Mouse (Mus musculus): ENCODE measurements around the gene Rgp1. TPM values are rescaled to one million over a fixed set of nuclear protein-coding genes. Genes with fewer than 3 reads are reported as not detected.

The Rgp1 gene
- total RNA-seq, 2 experiments from 2014 or later: 5.7 to 10.6 TPM

GRCm38 (mm10) chr4:43631956-43632920 is 53.7 kb downstream of the Rgp1 start:
- ATAC-seq (replicated peaks; ENCODE audit: low FRiP score, poor library complexity, severe bottlenecking): no peak

- no peak for ATAC-seq (replicated peaks; ENCODE audit: low FRiP score, poor library complexity, severe bottlenecking)
Measured at GRCm38 (mm10) chr4:43633296-43633695, 54.8 kb downstream of the Rgp1 start.

DNA sequence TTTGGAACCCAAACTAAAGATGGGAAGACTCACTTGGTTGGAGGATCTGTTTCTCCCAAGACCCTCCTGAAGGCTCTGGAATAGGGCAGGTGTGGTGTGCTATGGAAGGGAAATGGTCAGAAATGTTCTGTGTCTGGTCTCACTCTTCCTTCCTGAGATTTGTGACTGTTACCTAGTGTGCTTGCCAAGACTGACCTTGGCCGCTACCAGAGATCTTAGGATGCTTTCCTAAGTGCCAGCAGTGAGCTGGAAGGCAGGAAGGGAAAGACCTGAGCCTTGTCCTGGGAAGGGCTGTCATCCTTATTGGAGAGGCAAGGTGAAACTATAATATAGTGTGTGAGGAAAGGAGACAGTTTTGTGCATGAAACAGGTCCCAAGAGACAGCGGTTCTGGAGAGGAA is 55.2 kb downstream of the Rgp1 start:
- ATAC-seq (replicated peaks; ENCODE audit: low FRiP score, poor library complexity, severe bottlenecking): no peak

DNA sequence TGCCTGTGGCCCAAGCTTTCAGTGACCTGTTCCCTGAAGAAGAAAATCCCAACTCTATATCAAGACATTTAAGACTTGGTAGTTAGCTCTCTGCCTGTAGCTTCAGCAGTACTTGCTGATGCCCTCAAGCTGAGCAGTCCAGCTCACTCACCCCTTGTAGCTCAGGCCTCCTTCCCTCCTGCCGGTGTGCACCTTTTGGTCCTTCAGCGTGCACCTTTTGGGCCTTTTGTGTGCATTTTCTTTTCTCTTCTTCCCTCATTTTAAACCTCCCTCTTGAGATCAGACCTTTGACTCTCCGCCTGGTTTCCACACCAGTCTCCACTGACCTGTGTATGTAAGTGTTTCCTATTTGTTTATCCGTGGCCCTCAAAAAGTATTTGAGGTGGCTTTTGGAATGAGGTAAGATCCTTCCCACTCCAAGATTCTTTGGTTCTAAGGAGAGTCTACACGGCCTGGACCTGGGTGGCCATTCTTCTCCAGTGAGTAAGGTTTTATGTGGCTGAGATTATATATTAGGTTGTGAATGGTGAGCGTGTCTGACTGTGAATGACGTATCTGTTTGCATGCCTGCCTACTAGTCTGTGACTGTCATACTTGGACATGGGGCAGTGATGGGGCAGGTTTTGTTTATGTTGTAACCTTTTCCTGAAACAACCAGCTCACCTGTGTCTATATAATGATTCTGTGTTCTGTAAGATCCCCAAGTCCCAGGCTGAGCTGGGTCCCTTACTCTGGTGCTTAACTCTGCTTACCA is 56.3 kb downstream of the Rgp1 start:
- no peak for ATAC-seq (replicated peaks; ENCODE audit: low FRiP score, poor library complexity, severe bottlenecking)

DNA sequence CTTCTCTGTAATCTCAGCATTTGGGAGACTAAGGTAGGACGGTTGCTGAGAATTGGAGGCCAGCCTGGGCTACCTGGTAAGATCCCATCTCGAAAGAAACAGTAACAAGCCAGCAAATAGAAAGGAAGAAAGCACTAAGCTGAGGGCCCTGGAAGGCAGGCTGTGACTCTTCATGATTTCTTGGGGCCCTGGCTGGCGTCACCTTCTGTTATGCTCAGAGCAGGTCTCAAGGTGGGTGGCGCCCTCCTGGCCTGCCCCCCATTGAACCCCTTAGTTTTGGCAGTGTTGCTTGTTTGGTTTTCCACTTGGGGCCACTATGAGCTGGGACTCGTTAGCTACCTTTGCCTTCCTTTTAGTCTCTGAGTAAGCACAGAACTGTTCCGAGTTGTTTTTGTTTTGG is 58.2 kb downstream of the Rgp1 start:
- ATAC-seq (replicated peaks; ENCODE audit: low FRiP score, poor library complexity, severe bottlenecking): no peak

Other genes starting within 250 kb of the Rgp1 start
- gene Rusc2, start 196.7 kb upstream of the Rgp1 start, total RNA-seq (2015; ENCODE audit: low replicate concordance): 0.63 TPM in 1 of 2 replicates, not detected in the other
- 0.17 TPM in 1 of 2 replicates, not detected in the other for gene Rusc2, start 196.7 kb upstream of the Rgp1 start, total RNA-seq (2017; ENCODE audit: low replicate concordance)
- not detected in 2 replicates for gene Fam166b, start 149.6 kb upstream of the Rgp1 start, total RNA-seq (2015; ENCODE audit: low replicate concordance)
- gene Fam166b, start 149.6 kb upstream of the Rgp1 start, total RNA-seq (2017; ENCODE audit: low replicate concordance): not detected in 2 replicates
- 1.7 and 2.3 TPM in 2 replicates for gene Tesk1, start 136.8 kb upstream of the Rgp1 start, total RNA-seq (2015; ENCODE audit: low replicate concordance)
- 0.98 and 1.5 TPM in 2 replicates for gene Tesk1, start 136.8 kb upstream of the Rgp1 start, total RNA-seq (2017; ENCODE audit: low replicate concordance)
- 2.1 and 2.3 TPM in 2 replicates for gene Cd72, start 124.1 kb upstream of the Rgp1 start, total RNA-seq (2015; ENCODE audit: low replicate concordance)
- gene Cd72, start 124.1 kb upstream of the Rgp1 start, total RNA-seq (2017; ENCODE audit: low replicate concordance): 0.43 and 7.9 TPM in 2 replicates
- gene Sit1, start 95.0 kb upstream of the Rgp1 start, total RNA-seq (2015; ENCODE audit: low replicate concordance): not detected in 2 replicates
- gene Sit1, start 95.0 kb upstream of the Rgp1 start, total RNA-seq (2017; ENCODE audit: low replicate concordance): not detected in 2 replicates
- 4.6 and 17.1 TPM in 2 replicates for gene Ccdc107, start 85.8 kb upstream of the Rgp1 start, total RNA-seq (2015; ENCODE audit: low replicate concordance)
- 5.2 and 36.1 TPM in 2 replicates for gene Ccdc107, start 85.8 kb upstream of the Rgp1 start, total RNA-seq (2017; ENCODE audit: low replicate concordance)
- 22.4 and 40.9 TPM in 2 replicates for gene Arhgef39, start 79.0 kb upstream of the Rgp1 start, total RNA-seq (2015; ENCODE audit: low replicate concordance)
- 18.0 and 29.2 TPM in 2 replicates for gene Arhgef39, start 79.0 kb upstream of the Rgp1 start, total RNA-seq (2017; ENCODE audit: low replicate concordance)
- 0.63 TPM in 1 of 2 replicates, not detected in the other for gene Car9, start 71.7 kb upstream of the Rgp1 start, total RNA-seq (2015; ENCODE audit: low replicate concordance)
- 0.56 and 0.77 TPM in 2 replicates for gene Car9, start 71.7 kb upstream of the Rgp1 start, total RNA-seq (2017; ENCODE audit: low replicate concordance)
- not detected in 2 replicates for gene Tpm2, start 55.0 kb upstream of the Rgp1 start, total RNA-seq (2015; ENCODE audit: low replicate concordance)
- gene Tpm2, start 55.0 kb upstream of the Rgp1 start, total RNA-seq (2017; ENCODE audit: low replicate concordance): 3.3 and 4.9 TPM in 2 replicates
- gene Creb3, start 16.4 kb upstream of the Rgp1 start, total RNA-seq (2015; ENCODE audit: low replicate concordance): 1.7 and 6.7 TPM in 2 replicates
- 35.8 and 52.6 TPM in 2 replicates for gene Creb3, start 16.4 kb upstream of the Rgp1 start, total RNA-seq (2017; ENCODE audit: low replicate concordance)
- 47.8 and 86.3 TPM in 2 replicates for gene Tln1, start 16.0 kb upstream of the Rgp1 start, total RNA-seq (2015; ENCODE audit: low replicate concordance)
- gene Tln1, start 16.0 kb upstream of the Rgp1 start, total RNA-seq (2017; ENCODE audit: low replicate concordance): 197 and 262 TPM in 2 replicates
- gene Gba2, start 158 bp downstream of the Rgp1 start, total RNA-seq (2015; ENCODE audit: low replicate concordance): 4.2 and 7.3 TPM in 2 replicates
- gene Gba2, start 158 bp downstream of the Rgp1 start, total RNA-seq (2017; ENCODE audit: low replicate concordance): 7.4 and 12.0 TPM in 2 replicates
- not detected in 2 replicates for gene Msmp, start 5.8 kb downstream of the Rgp1 start, total RNA-seq (2015; ENCODE audit: low replicate concordance)
- gene Msmp, start 5.8 kb downstream of the Rgp1 start, total RNA-seq (2017; ENCODE audit: low replicate concordance): not detected in 2 replicates
- gene Npr2, start 53.2 kb downstream of the Rgp1 start, total RNA-seq (2015; ENCODE audit: low replicate concordance): not detected in 2 replicates
- gene Npr2, start 53.2 kb downstream of the Rgp1 start, total RNA-seq (2017; ENCODE audit: low replicate concordance): 1.9 TPM in 1 of 2 replicates, not detected in the other
- gene Spag8, start 74.9 kb downstream of the Rgp1 start, total RNA-seq (2015; ENCODE audit: low replicate concordance): not detected in 2 replicates
- gene Spag8, start 74.9 kb downstream of the Rgp1 start, total RNA-seq (2017; ENCODE audit: low replicate concordance): not detected in 2 replicates
- gene Hint2, start 77.8 kb downstream of the Rgp1 start, total RNA-seq (2015; ENCODE audit: low replicate concordance): 2.9 and 9.6 TPM in 2 replicates
- 13.6 and 18.1 TPM in 2 replicates for gene Hint2, start 77.8 kb downstream of the Rgp1 start, total RNA-seq (2017; ENCODE audit: low replicate concordance)
- 3.8 TPM in 1 of 2 replicates, not detected in the other for gene Tmem8b, start 90.3 kb downstream of the Rgp1 start, total RNA-seq (2015; ENCODE audit: low replicate concordance)
- 0.42 TPM in 1 of 2 replicates, not detected in the other for gene Tmem8b, start 90.3 kb downstream of the Rgp1 start, total RNA-seq (2017; ENCODE audit: low replicate concordance)
- not detected in 2 replicates for gene Fam221b, start 90.4 kb downstream of the Rgp1 start, total RNA-seq (2015; ENCODE audit: low replicate concordance)
- 0.70 TPM in 1 of 2 replicates, not detected in the other for gene Fam221b, start 90.4 kb downstream of the Rgp1 start, total RNA-seq (2017; ENCODE audit: low replicate concordance)
- gene Olfr70, start 122.1 kb downstream of the Rgp1 start, total RNA-seq (2015; ENCODE audit: low replicate concordance): not detected in 2 replicates
- 0.70 TPM in 1 of 2 replicates, not detected in the other for gene Olfr70, start 122.1 kb downstream of the Rgp1 start, total RNA-seq (2017; ENCODE audit: low replicate concordance)
- not detected in 2 replicates for gene Olfr71, start 131.5 kb downstream of the Rgp1 start, total RNA-seq (2015; ENCODE audit: low replicate concordance)
- gene Olfr71, start 131.5 kb downstream of the Rgp1 start, total RNA-seq (2017; ENCODE audit: low replicate concordance): not detected in 2 replicates
- not detected in 2 replicates for gene Hrct1, start 148.5 kb downstream of the Rgp1 start, total RNA-seq (2015; ENCODE audit: low replicate concordance)
- not detected in 2 replicates for gene Hrct1, start 148.5 kb downstream of the Rgp1 start, total RNA-seq (2017; ENCODE audit: low replicate concordance)
- not detected in 2 replicates for gene Spaar, start 151.3 kb downstream of the Rgp1 start, total RNA-seq (2015; ENCODE audit: low replicate concordance)
- gene Spaar, start 151.3 kb downstream of the Rgp1 start, total RNA-seq (2017; ENCODE audit: low replicate concordance): not detected in 2 replicates
- gene Olfr159, start 192.3 kb downstream of the Rgp1 start, total RNA-seq (2015; ENCODE audit: low replicate concordance): not detected in 2 replicates
- not detected in 2 replicates for gene Olfr159, start 192.3 kb downstream of the Rgp1 start, total RNA-seq (2017; ENCODE audit: low replicate concordance)
- gene Olfr156, start 245.2 kb downstream of the Rgp1 start, total RNA-seq (2015; ENCODE audit: low replicate concordance): not detected in 2 replicates
- gene Olfr156, start 245.2 kb downstream of the Rgp1 start, total RNA-seq (2017; ENCODE audit: low replicate concordance): not detected in 2 replicates

Data from erythroblast, adult 5-6 weeks (primary cell).